Mouse (Mus musculus) NIH3T3 (cell line): ENCODE results near the gene Tom1.
A peak's percentile ranks its signal among the peaks of the same experiment; 100 is the strongest.

ENCODE experiments used
- DNase-seq: peaks from one replicate; pipeline ENCODE4 v3.0.0-alpha.2; 2012; ENCODE audit warnings: low read depth

Gene Tom1

DNA sequence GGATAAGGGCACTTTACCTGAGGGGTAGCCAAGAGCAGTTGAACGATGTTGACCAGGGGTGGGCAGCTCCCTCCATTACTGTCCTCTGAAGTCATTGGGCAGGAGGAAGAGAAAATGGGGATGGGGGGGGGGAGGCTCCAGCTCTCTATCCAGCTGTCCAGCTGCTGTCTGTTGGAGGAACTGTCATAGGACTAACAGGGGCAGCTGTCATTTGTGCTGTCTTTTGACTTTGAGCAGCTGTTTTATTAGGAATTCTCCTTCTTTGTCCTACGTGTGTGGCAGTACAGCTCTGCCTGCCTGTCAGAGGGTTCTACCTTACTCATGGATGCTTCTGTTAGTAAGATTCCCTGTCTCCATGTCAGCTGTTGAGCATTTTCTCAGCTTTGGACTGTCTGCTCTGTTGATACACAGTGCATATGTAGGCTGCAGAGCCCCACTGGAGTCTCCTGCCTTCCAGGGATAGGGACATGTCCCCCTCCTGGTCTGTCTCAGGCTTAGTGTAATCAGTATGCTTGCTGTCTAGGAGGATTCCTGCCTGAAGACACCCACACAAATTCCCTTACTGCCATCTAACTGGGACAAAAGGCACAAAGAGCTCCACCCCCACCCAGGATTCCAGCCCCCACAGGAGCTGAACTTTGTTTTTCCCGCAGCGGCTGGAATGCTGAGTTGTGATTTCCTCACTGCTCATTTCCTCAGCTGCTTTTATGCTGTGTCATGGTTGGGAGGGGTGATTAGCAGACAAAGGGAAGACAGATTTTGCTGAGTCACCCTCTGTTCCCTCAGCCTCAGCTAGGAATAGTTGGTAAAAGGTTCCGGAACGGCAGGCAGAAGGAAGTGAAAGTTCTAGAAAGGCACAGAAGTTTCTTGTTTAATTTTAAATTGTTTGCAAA is 55.7 kb downstream of the Tom1 start:
- DNase-seq = peak; percentile 95

DNA sequence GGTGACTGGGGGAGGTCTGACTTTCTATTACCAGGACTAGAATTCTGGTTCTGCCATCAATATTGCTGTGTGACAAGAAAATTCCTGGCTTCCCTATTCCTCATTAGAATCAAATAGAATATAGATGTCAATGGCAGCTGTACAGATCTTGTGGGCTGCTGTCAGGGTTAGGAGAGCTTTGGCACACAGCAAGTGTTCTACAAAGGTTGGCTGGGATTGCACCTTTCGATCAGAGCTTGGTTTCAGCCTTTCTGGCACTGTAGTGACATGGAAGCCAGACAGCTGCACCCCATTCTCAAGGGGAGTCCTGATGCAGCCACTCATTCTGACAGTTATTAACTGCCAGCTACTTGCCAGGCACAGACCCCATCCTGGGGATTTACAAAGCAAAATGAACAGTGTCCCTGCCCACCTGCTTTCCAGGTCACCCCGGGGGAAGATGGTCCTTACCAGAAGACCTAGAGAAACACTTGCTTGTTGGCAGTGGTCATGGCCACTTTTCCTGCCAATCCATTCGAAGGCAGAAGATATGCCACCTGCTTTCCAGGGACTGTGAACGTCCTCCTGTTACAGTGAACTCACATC is 57.4 kb downstream of the Tom1 start:
- DNase-seq = no peak

DNA sequence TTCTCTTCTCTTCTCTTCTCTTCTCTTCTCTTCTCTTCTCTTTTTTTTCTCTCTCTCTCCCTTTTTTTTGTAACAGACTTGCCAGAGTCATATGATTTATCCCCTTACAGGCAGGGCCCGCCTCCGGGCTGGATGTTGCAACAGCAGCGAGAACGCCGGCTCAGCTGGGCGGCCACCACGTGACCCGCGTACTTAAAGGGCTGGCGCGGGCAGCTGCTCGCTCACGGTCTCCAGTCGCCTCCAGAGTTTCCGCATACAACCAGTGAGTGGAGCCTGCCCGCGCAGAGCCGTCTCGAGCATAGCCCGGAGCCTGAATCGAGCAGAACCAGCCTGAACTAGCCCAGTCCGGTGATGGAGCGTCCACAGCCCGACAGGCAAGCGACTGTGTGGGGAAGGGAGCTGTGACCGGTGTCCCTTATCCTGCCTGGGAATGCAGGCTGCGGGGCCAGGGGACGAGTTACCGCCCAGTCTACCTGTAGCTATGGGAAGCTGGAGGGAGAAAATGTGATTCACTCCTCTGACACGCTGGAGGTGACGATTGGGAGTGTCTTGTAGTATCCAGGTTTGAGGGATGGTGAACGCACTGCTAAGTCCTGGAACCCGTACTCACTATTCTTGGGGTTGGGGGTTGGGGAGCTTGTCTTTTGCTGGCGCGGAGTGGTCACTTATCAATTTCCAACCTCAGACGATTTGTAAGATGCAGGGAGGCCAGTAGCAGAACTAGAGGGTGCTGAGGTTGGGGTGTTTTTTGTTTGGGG is 60.1 kb downstream of the Tom1 start, which contains the start of gene Hmox1:
Hmox1 (plus strand) TSS at position 223 of the 758 bp plus-strand sequence.
- DNase-seq = peak; percentile 99

DNA sequence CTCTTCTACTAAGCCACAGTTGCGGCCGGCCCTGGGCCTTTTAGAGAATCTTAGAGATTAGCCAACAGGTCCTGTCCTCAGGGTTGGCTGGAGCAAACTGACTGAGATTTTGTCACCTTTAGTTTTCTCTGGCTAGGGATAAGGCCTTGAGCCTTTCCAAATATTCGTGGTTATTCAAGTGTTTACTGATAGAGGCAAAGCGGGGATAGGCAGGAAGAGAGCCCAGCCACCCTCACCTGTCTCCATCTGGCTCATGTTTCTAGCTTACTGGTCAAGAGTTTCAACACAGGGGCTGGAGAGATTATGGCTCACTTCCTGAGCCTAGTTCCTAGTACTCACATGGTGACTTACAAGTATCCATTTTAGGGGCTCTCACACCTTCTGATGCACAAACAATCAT is 69.5 kb downstream of the Tom1 start:
- no peak for DNase-seq

DNA sequence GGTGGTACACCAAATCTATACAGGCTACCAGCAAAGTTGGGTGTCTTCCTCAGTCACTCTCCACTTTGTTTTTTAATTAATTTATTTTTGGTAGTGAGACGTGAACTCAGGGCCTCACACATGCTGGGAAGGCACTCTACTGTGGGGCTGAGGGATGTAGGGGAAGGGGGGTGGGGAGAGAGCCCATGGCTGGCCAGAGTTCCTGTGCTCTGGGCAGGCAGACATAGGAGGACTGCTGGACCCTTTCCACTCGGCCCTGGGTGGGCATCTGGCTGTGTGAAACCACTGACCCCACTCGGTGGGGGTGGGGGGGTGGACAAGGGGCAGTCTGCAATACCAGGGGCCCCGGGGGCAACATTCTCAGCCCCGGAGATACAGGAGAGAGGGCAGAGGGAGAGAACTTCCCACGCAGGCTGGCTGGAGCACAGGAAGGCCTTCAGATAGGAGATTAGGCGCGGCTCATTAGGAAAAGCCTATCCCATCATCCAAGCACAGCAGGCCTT is 69.9 kb downstream of the Tom1 start:
- no peak for DNase-seq

DNA sequence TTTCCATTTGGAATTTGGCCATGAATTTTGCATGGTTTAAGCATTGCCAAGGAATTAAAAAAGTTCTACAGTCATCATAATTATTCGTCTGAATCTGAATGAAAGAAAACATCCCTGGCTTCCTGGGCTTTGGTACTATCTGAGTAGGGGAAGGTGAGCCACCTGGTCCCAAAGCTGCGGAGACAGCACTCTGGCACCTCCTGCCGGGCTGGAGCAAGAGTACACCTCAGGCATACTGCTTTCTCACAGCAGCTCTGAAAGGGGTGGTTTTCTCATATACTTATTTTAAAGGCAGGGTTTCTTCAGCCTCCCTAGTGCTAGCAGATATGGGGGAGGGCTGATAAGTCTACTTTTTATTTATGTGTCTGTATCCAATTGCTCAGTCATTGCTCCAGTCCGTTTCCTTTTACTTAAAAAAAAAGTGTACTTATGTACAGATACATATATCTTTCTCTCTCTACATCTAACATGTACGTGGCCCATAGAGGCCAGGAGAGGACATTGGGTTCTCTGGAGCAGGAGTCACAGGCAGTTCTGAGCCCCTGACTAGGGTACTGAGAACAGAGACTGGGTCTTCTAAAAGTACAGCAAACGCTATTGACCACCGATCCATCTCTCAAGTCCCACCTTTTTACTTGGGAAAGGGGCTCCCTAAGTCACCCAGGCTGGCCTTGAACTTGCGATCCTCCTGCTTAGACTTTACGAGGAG is 75.2 kb downstream of the Tom1 start:
- peak; percentile 91 for DNase-seq

DNA sequence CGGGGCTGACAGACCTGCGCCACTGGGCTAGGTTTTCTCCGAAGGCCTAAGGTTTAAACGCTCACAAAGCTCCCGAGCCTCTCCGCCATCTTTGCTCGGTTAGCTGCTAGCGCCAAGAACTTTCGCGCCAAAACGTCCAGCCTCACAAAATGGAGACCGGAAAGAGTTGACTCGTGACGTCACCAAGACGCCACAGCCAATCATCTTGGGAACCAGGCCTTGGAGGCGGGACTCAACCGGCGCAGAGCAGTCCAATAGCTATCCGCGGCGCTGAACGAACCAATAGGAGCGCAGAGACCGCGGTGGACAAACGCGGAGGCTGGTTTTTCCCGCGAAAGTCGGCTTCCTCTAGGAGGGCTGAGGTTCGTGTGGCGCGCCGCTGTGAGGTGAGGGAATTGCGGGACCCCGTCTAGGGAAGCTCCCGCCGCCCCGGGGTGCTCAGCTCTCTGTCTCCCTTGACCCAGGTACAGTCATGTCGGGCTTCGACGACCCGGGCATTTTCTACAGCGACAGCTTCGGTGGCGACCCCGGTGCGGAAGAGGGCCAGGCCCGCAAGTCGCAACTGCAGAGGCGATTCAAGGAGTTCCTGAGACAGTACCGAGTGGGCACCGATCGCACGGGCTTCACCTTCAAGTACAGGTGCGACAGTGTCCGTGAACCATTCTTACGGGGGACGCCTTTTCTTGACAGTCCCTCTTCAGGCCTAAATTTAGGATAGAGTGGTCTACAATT is 75.9 kb downstream of the Tom1 start, which contains the start of gene Mcm5:
Mcm5 (plus strand) TSS at position 334 of the 732 bp plus-strand sequence.
- peak; percentile 100 for DNase-seq

DNA sequence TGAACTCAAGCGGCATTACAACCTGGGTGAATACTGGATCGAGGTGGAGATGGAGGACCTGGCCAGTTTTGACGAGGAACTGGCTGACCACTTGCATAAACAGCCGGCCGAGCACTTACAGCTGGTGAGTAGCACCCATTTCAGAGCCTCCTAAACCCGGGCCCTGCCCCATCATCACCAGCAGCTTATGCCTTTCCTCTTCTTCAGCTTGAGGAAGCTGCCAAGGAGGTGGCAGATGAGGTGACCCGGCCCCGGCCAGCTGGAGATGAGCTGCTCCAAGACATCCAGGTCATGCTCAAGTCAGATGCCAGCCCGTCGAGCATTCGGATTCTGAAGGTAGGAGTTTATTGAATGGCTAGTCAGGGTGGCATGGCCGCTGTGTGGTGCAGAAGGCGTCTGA is 76.6 kb downstream of the Tom1 start:
- no peak for DNase-seq

DNA sequence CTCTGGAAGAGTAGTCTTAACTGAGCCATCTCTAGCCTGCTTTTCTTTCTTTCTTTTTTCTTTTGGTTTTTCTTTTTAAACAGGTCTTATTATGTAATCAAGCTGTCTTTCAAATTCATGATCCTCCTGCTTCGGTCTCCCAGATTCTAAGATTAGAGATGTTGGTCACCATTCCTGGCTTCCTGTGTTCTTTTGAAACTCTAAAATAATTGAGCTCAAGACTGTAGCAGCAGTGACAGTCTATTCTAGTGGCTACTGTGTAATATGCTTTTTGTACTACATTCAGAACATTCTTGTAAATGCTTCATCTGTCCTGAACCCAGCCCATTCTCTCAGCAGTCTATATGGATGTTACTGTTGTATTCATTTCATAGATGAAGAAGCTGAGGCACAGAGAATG is 85.0 kb downstream of the Tom1 start:
- DNase-seq = no peak

DNA sequence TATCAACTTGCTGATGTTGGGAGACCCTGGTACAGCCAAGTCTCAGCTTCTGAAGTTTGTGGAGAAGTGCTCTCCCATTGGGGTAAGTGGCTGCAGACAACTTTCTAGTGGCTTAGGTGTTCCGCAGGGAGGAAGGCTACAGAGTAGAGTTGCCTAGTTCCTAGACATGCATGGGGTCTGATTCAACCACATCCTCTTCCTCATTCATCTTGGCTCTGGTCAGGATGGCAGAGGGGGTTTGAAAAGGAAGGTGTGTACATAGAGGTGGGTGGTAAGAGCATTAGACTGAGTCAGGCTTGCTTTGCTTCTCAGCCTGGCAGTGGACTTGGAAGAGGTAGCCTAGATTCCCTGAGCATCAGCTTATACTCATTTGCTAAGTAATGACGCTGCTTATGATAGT is 85.8 kb downstream of the Tom1 start:
- DNase-seq = no peak
